Mouse (Mus musculus): ENCODE results near the gene Zfp809. TPM values are rescaled to one million over a fixed set of nuclear protein-coding genes. Genes with fewer than 3 reads are reported as not detected.

Zfp809 gene
- polyA plus RNA-seq, 2 experiments: 13.6 to 19.7 TPM

GRCm38 (mm10) chr9:22226846-22227245 is 1.3 kb downstream of the Zfp809 start:
- H3K4me1 ChIP-seq (ENCODE audit: control insufficient read depth, insufficient read depth, low read length): no peaks in the 10 kb centered on the region
- 69% methylated on average over 15 of the region's 15 CpGs for WGBS
- peak; percentile 31 for DNase-seq (ENCODE audit: low spot score)
- H3K27me3 ChIP-seq (ENCODE audit: control insufficient read depth, insufficient read depth, low read length): no peaks in the 10 kb centered on the region
- no peak overlapping the region for H3K4me3 ChIP-seq (replicated peaks; ENCODE audit: low read length)
- no peak for TF ChIP-seq POLR2A (IDR thresholded peaks at IDR 0.05; ENCODE audit: borderline replicate concordance, extremely low read depth, insufficient read depth, insufficient read length)
- no peak for ATAC-seq (ENCODE audit: low FRiP score, low read depth)
- no peak overlapping the region for H3K4me2 ChIP-seq (replicated peaks; ENCODE audit: low read depth, low read length, severe bottlenecking)
- no peak overlapping the region for H3K27ac ChIP-seq (replicated peaks; ENCODE audit: low read depth, low read length)
- no peak overlapping the region for H3K9ac ChIP-seq (ENCODE audit: low read depth, low read length, severe bottlenecking)
- no peaks in the 10 kb centered on the region for H3K9me3 ChIP-seq (ENCODE audit: control insufficient read depth, low read length)
- no peaks in the 10 kb centered on the region for H3K36me3 ChIP-seq (ENCODE audit: control insufficient read depth, insufficient read depth, low read length)

GRCm38 (mm10) chr9:22229386-22230026 is 4.0 kb downstream of the Zfp809 start:
- 91% methylated on average over 7 of the region's 7 CpGs for WGBS
- no peak for TF ChIP-seq POLR2A (IDR thresholded peaks at IDR 0.05; ENCODE audit: borderline replicate concordance, extremely low read depth, insufficient read depth, insufficient read length)
- Histone ChIP-seq H3K27me3 (ENCODE audit: control insufficient read depth, insufficient read depth, low read length) (no peaks in the 10 kb centered on the region), H3K4me1 (ENCODE audit: control insufficient read depth, insufficient read depth, low read length) (no peaks in the 10 kb centered on the region), H3K9me3 (ENCODE audit: control insufficient read depth, low read length) (no peaks in the 10 kb centered on the region), H3K27ac (replicated peaks; ENCODE audit: low read depth, low read length) (no peak overlapping the region), H3K4me3 (replicated peaks; ENCODE audit: low read length) (no peak overlapping the region), H3K4me2 (replicated peaks; ENCODE audit: low read depth, low read length, severe bottlenecking) (no peak overlapping the region), H3K9ac (ENCODE audit: low read depth, low read length, severe bottlenecking) (no peak overlapping the region), H3K36me3 (ENCODE audit: control insufficient read depth, insufficient read depth, low read length) (no peaks in the 10 kb centered on the region)
- ATAC-seq (ENCODE audit: low FRiP score, low read depth): no peak
- no peak for DNase-seq (ENCODE audit: low spot score)

GRCm38 (mm10) chr9:22230061-22230460 is 4.5 kb downstream of the Zfp809 start:
- H3K27me3 ChIP-seq (ENCODE audit: control insufficient read depth, insufficient read depth, low read length): no peaks in the 10 kb centered on the region
- no peaks in the 10 kb centered on the region for H3K4me1 ChIP-seq (ENCODE audit: control insufficient read depth, insufficient read depth, low read length)
- TF ChIP-seq POLR2A (IDR thresholded peaks at IDR 0.05; ENCODE audit: borderline replicate concordance, extremely low read depth, insufficient read depth, insufficient read length): no peak
- no peak overlapping the region for H3K4me3 ChIP-seq (replicated peaks; ENCODE audit: low read length)
- peaks cover 3% of the 10 kb centered on the region; the same call in 1 of the 2 replicates for H3K36me3 ChIP-seq (ENCODE audit: control insufficient read depth, insufficient read depth, low read length)
- WGBS: 89% methylated on average over 3 of the region's 3 CpGs
- H3K4me2 ChIP-seq (replicated peaks; ENCODE audit: low read depth, low read length, severe bottlenecking): no peak overlapping the region
- no peak overlapping the region for H3K27ac ChIP-seq (replicated peaks; ENCODE audit: low read depth, low read length)
- DNase-seq (ENCODE audit: low spot score) (no peak), ATAC-seq (ENCODE audit: low FRiP score, low read depth) (no peak)
- no peak overlapping the region for H3K9ac ChIP-seq (ENCODE audit: low read depth, low read length, severe bottlenecking)
- H3K9me3 ChIP-seq (ENCODE audit: control insufficient read depth, low read length): no peaks in the 10 kb centered on the region

GRCm38 (mm10) chr9:22230556-22230955 is 5.0 kb downstream of the Zfp809 start:
- H3K4me3 ChIP-seq (replicated peaks; ENCODE audit: low read length): no peak overlapping the region
- ATAC-seq (ENCODE audit: low FRiP score, low read depth) (no peak), DNase-seq (ENCODE audit: low spot score) (no peak)
- no peaks in the 10 kb centered on the region for H3K27me3 ChIP-seq (ENCODE audit: control insufficient read depth, insufficient read depth, low read length)
- TF ChIP-seq POLR2A (IDR thresholded peaks at IDR 0.05; ENCODE audit: borderline replicate concordance, extremely low read depth, insufficient read depth, insufficient read length): no peak
- no peak overlapping the region for H3K9ac ChIP-seq (ENCODE audit: low read depth, low read length, severe bottlenecking)
- no peak overlapping the region for H3K27ac ChIP-seq (replicated peaks; ENCODE audit: low read depth, low read length)
- H3K4me2 ChIP-seq (replicated peaks; ENCODE audit: low read depth, low read length, severe bottlenecking): no peak overlapping the region
- H3K9me3 ChIP-seq (ENCODE audit: control insufficient read depth, low read length): no peaks in the 10 kb centered on the region
- H3K4me1 ChIP-seq (ENCODE audit: control insufficient read depth, insufficient read depth, low read length): no peaks in the 10 kb centered on the region
- peaks cover 6% of the 10 kb centered on the region; the same call in 1 of the 2 replicates for H3K36me3 ChIP-seq (ENCODE audit: control insufficient read depth, insufficient read depth, low read length)

GRCm38 (mm10) chr9:22240001-22240400 is 14.5 kb downstream of the Zfp809 start:
- Histone ChIP-seq H3K4me1 (ENCODE audit: control insufficient read depth, insufficient read depth, low read length) (no peaks in the 10 kb centered on the region), H3K4me3 (replicated peaks; ENCODE audit: low read length) (no peak overlapping the region), H3K27ac (replicated peaks; ENCODE audit: low read depth, low read length) (no peak overlapping the region), H3K4me2 (replicated peaks; ENCODE audit: low read depth, low read length, severe bottlenecking) (no peak overlapping the region), H3K27me3 (ENCODE audit: control insufficient read depth, insufficient read depth, low read length) (no peaks in the 10 kb centered on the region), H3K9me3 (ENCODE audit: control insufficient read depth, low read length) (0 out of 2 replicates have a peak, but pooled peaks cover 7% of the 10 kb centered on the region), H3K36me3 (ENCODE audit: control insufficient read depth, insufficient read depth, low read length) (peaks cover 76% of the 10 kb centered on the region), H3K9ac (ENCODE audit: low read depth, low read length, severe bottlenecking) (no peak overlapping the region)
- DNase-seq (ENCODE audit: low spot score) (no peak), ATAC-seq (ENCODE audit: low FRiP score, low read depth) (no peak)
- TF ChIP-seq POLR2A (IDR thresholded peaks at IDR 0.05; ENCODE audit: borderline replicate concordance, extremely low read depth, insufficient read depth, insufficient read length): no peak
- WGBS: 93% methylated on average over 4 of the region's 4 CpGs
